Mouse (Mus musculus): ENCODE measurements at regions not wholly inside any gene's neighbourhood (a gene's known extent, or its start where the extent isn't known, plus 50 kb on each side); places are given as distances from the start of the nearest gene placed in this dataset.

DNA sequence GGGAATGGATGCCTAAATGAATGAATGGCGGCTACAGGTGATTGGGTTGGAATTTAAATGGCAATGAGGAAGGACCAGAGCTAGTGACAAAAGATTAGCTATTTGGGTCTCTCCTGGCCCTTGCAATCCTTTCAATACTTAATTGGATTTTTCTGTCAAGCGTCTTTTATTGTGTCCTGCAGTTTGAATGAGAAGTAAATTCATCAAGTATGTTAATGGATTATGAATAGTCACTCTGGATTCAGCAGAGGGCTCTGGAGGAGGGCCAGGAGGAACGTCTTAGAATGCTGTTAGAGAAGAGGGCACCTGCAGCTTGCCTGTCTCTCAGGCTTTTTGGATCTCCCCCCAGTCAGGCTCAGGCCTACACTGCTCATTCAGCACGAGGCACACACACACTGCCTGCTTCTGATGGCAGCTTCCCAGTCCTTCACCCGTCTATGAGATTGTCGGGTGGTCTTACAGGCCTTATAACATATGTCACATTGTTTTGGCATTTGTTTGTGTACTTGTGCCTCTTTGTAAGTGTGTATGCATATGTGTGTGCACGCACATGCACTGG lies 197.0 kb upstream of the Stt3b start:
- 75% methylated on average over 7 of the region's 7 CpGs for WGBS
- Histone ChIP-seq H3K27ac (ENCODE audit: poor library complexity, severe bottlenecking) (no peak overlapping the region), H3K27me3 (replicated peaks) (no peaks in the 10 kb centered on the region), H3K4me2 (no peak overlapping the region), H3K4me3 (no peak overlapping the region), H3K9ac (no peak overlapping the region), H3K36me3 (no peaks in the 10 kb centered on the region), H3K4me1 (replicated peaks) (no peaks in the 10 kb centered on the region), H3K9me3 (replicated peaks) (no peaks in the 10 kb centered on the region; the same call in 1 of the 2 replicates)
- no peak for ATAC-seq (ENCODE audit: insufficient number of reproducible peaks, low FRiP score)

GRCm38 (mm10) chr9:115512835-115513629 lies 202.8 kb upstream of the Stt3b start:
- 69% methylated on average over 16 of the region's 16 CpGs for WGBS
- H3K9ac ChIP-seq = no peak overlapping the region
- H3K4me1 ChIP-seq (replicated peaks) = no peaks in the 10 kb centered on the region
- ATAC-seq (ENCODE audit: insufficient number of reproducible peaks, low FRiP score) = no peak
- H3K36me3 ChIP-seq = no peaks in the 10 kb centered on the region
- H3K4me2 ChIP-seq = no peak overlapping the region
- H3K9me3 ChIP-seq (replicated peaks) = peaks cover 25% of the 10 kb centered on the region
- H3K27me3 ChIP-seq (replicated peaks) = no peaks in the 10 kb centered on the region
- H3K27ac ChIP-seq (ENCODE audit: poor library complexity, severe bottlenecking) = no peak overlapping the region
- no peak overlapping the region for H3K4me3 ChIP-seq

DNA sequence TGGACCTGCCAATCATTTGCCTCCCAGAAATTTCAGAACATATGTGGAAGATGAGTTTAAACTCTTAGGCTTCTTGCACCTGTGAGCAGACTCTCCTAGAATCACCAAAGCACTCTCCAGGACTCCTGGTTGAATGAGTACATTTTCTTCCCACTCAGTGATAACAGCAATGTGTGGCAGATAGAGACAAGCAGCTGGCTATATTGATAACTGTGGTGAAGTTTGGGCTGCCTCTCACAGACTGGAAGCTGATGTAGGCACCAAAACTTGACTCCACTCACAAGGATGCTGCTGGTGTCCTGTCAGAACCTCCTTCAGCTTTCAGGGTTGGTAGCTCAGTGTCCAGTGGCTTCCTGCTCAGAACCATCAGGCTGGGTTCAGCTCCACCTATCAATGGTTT lies 207.7 kb upstream of the Stt3b start:
- Histone ChIP-seq H3K36me3 (no peaks in the 10 kb centered on the region), H3K4me3 (no peak overlapping the region), H3K27me3 (replicated peaks) (no peaks in the 10 kb centered on the region), H3K9ac (no peak overlapping the region), H3K9me3 (replicated peaks) (peaks cover 25% of the 10 kb centered on the region), H3K4me1 (replicated peaks) (no peaks in the 10 kb centered on the region), H3K4me2 (no peak overlapping the region), H3K27ac (ENCODE audit: poor library complexity, severe bottlenecking) (no peak overlapping the region)
- no peak for ATAC-seq (ENCODE audit: insufficient number of reproducible peaks, low FRiP score)

GRCm38 (mm10) chr9:115524161-115524560 lies 213.9 kb upstream of the Stt3b start:
- no peaks in the 10 kb centered on the region for H3K9me3 ChIP-seq (replicated peaks)
- WGBS = 83% methylated on average over 3 of the region's 3 CpGs
- H3K9ac ChIP-seq = no peak overlapping the region
- H3K27ac ChIP-seq (ENCODE audit: poor library complexity, severe bottlenecking) = no peak overlapping the region
- H3K4me2 ChIP-seq = no peak overlapping the region
- H3K36me3 ChIP-seq = no peaks in the 10 kb centered on the region
- H3K4me1 ChIP-seq (replicated peaks) = no peaks in the 10 kb centered on the region
- no peak for ATAC-seq (ENCODE audit: insufficient number of reproducible peaks, low FRiP score)
- H3K27me3 ChIP-seq (replicated peaks) = no peaks in the 10 kb centered on the region
- H3K4me3 ChIP-seq = no peak overlapping the region

GRCm38 (mm10) chr9:115524591-115524990 lies 214.4 kb upstream of the Stt3b start:
- H3K4me1 ChIP-seq (replicated peaks) = no peaks in the 10 kb centered on the region
- no peak overlapping the region for H3K4me3 ChIP-seq
- no peak overlapping the region for H3K27ac ChIP-seq (ENCODE audit: poor library complexity, severe bottlenecking)
- no peaks in the 10 kb centered on the region for H3K9me3 ChIP-seq (replicated peaks)
- no peak for ATAC-seq (ENCODE audit: insufficient number of reproducible peaks, low FRiP score)
- H3K27me3 ChIP-seq (replicated peaks) = no peaks in the 10 kb centered on the region
- H3K9ac ChIP-seq = no peak overlapping the region
- H3K4me2 ChIP-seq = no peak overlapping the region
- 71% methylated on average over 5 of the region's 5 CpGs for WGBS
- H3K36me3 ChIP-seq = no peaks in the 10 kb centered on the region

DNA sequence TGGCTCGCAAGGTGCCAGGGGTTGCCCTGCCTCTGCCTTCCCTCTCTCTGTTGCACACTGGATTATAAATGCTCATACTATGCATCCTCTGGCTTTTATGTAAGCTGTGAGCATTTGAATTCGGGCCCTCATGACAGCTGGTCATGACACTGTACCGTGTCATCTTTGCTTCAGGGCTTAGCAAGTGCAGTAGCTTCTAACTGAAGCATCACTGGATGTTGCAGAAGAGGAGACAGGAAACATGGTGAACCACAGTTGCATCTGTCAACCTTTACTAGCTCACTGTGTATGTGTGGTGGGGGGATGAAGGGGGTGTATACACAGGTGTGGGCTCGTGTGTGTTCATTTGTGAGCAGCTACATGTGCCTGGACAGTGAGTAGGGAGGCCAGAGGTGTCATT lies 216.1 kb upstream of the Stt3b start:
- H3K27me3 ChIP-seq (replicated peaks) = no peaks in the 10 kb centered on the region
- H3K36me3 ChIP-seq = no peaks in the 10 kb centered on the region
- no peak for ATAC-seq (ENCODE audit: insufficient number of reproducible peaks, low FRiP score)
- H3K4me1 ChIP-seq (replicated peaks) = no peaks in the 10 kb centered on the region
- H3K9ac ChIP-seq = no peak overlapping the region
- no peak overlapping the region for H3K4me2 ChIP-seq
- WGBS = 73% methylated on average over 4 of the region's 4 CpGs
- H3K27ac ChIP-seq (ENCODE audit: poor library complexity, severe bottlenecking) = no peak overlapping the region
- H3K4me3 ChIP-seq = no peak overlapping the region
- H3K9me3 ChIP-seq (replicated peaks) = no peaks in the 10 kb centered on the region; the same call in 1 of the 2 replicates

DNA sequence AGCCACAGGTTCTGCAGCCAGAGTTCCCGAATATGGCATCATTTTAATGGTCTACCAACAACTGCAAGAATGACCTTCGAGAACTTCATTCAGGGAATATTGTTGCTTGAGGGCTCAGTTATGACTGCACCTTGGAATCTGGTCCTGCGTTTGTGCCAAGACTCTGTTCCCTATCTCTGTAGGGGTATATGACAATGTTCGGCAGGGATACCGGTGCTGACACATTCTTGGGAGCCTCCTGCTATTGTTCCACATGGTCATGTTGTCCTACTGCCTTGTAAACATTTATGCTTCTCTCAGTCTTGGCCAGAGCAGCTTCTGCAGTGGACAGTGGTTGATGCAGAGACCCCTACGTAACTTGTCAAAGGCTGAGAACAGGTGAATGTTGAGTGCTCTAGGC lies 216.8 kb upstream of the Stt3b start:
- no peak overlapping the region for H3K4me2 ChIP-seq
- ATAC-seq (ENCODE audit: insufficient number of reproducible peaks, low FRiP score) = no peak
- no peak overlapping the region for H3K9ac ChIP-seq
- H3K36me3 ChIP-seq = no peaks in the 10 kb centered on the region
- no peaks in the 10 kb centered on the region for H3K4me1 ChIP-seq (replicated peaks)
- no peaks in the 10 kb centered on the region; the same call in 1 of the 2 replicates for H3K9me3 ChIP-seq (replicated peaks)
- H3K4me3 ChIP-seq = no peak overlapping the region
- whole genome bisulfite sequencing = 83% methylated on average over 6 of the region's 6 CpGs
- H3K27ac ChIP-seq (ENCODE audit: poor library complexity, severe bottlenecking) = no peak overlapping the region
- H3K27me3 ChIP-seq (replicated peaks) = no peaks in the 10 kb centered on the region

DNA sequence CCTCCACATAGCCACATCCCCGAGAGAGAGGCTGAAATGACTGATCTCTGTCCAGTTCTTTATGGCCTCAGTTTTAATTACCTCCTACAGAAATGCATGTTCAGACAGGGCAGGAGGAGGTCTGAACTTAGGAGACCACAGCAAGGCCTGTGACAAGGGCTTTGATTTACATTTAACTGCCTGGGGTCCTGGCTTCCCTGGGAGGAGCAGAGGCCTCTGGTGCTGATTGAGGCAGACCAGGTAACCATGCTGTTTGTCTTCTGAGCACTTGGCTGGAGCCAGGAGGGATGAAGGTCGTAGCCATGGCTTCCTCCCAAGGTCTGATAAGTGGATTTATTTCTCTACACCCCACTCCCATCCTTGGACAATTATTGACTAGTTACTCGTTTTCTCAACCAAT lies 224.0 kb upstream of the Stt3b start:
- no peak overlapping the region for H3K4me2 ChIP-seq
- ATAC-seq (ENCODE audit: insufficient number of reproducible peaks, low FRiP score) = no peak
- no peaks in the 10 kb centered on the region for H3K4me1 ChIP-seq (replicated peaks)
- H3K9me3 ChIP-seq (replicated peaks) = no peaks in the 10 kb centered on the region; the same call in 1 of the 2 replicates
- no peak overlapping the region for H3K27ac ChIP-seq (ENCODE audit: poor library complexity, severe bottlenecking)
- WGBS = 51% methylated on average over 3 of the region's 3 CpGs
- no peak overlapping the region for H3K4me3 ChIP-seq
- H3K27me3 ChIP-seq (replicated peaks) = no peaks in the 10 kb centered on the region
- H3K9ac ChIP-seq = no peak overlapping the region
- no peaks in the 10 kb centered on the region for H3K36me3 ChIP-seq

DNA sequence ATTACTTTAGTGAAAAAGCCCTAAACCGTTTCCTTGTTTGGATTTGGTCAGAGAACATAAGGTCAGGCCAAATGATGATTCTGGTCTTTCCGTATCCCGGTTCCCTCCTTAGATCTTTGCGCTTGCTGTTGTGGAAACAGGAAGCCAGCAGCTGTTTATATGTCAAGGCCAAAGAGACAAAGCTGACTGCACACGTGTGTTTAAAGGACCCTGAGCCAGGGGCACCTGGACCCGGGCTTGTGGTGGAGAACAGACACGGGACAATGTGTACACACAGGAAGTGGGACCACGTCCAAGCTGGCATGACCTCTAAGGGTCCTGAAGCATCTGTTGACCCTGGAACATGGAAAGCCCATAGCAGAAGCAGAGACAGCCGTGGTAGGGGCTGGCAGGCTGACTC lies 233.4 kb upstream of the Stt3b start:
- Histone ChIP-seq H3K36me3 (no peaks in the 10 kb centered on the region), H3K4me3 (no peak overlapping the region), H3K27me3 (replicated peaks) (no peaks in the 10 kb centered on the region), H3K4me1 (replicated peaks) (peaks cover 9% of the 10 kb centered on the region), H3K9me3 (replicated peaks) (peaks cover 18% of the 10 kb centered on the region), H3K4me2 (no peak overlapping the region), H3K27ac (ENCODE audit: poor library complexity, severe bottlenecking) (no peak overlapping the region), H3K9ac (no peak overlapping the region)
- 64% methylated on average over 9 of the region's 9 CpGs for WGBS
- no peak for ATAC-seq (ENCODE audit: insufficient number of reproducible peaks, low FRiP score)

- H3K27ac ChIP-seq (ENCODE audit: poor library complexity, severe bottlenecking) = no peak overlapping the region
- H3K9me3 ChIP-seq (replicated peaks) = peaks cover 12% of the 10 kb centered on the region
- WGBS = 85% methylated on average over 4 of the region's 4 CpGs
- H3K4me1 ChIP-seq (replicated peaks) = peaks cover 13% of the 10 kb centered on the region
- H3K4me2 ChIP-seq = no peak overlapping the region
- no peaks in the 10 kb centered on the region for H3K36me3 ChIP-seq
- no peak overlapping the region for H3K9ac ChIP-seq
- no peak for ATAC-seq (ENCODE audit: insufficient number of reproducible peaks, low FRiP score)
- no peaks in the 10 kb centered on the region for H3K27me3 ChIP-seq (replicated peaks)
- no peak overlapping the region for H3K4me3 ChIP-seq
Observed at GRCm38 (mm10) chr9:115545178-115545577, 235.0 kb upstream of the Stt3b start.

DNA sequence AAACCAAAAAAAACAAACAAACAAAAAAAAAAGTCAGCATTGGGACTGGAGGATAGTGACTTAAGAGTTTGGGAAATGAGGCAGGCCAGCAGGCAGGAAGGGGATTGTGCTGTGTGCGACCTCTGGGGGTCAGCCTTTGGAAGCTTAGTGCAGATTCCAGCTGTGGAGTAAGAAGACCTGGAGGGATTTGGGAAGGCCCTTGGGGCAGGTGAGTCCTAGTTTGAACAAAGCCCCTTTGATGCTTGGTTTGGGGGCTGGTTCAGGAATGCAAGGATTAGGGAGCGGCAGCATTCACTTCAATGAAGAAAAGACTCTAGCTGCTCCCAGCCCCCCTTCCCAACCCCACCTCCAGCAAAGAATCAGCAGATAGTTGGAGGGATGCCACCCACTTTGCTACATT lies 235.6 kb upstream of the Stt3b start:
- Histone ChIP-seq H3K4me3 (no peak overlapping the region), H3K4me1 (replicated peaks) (peaks cover 13% of the 10 kb centered on the region), H3K27ac (ENCODE audit: poor library complexity, severe bottlenecking) (no peak overlapping the region), H3K36me3 (no peaks in the 10 kb centered on the region), H3K4me2 (no peak overlapping the region), H3K27me3 (replicated peaks) (no peaks in the 10 kb centered on the region), H3K9me3 (replicated peaks) (peaks cover 13% of the 10 kb centered on the region), H3K9ac (no peak overlapping the region)
- ATAC-seq (ENCODE audit: insufficient number of reproducible peaks, low FRiP score) = no peak
- 72% methylated on average over 2 of the region's 2 CpGs for WGBS
